Mouse (Mus musculus) forebrain, embryonic 11.5 days (tissue): ENCODE data around the gene Car7. TPM values are rescaled to one million over a fixed set of nuclear protein-coding genes. Genes with fewer than 3 reads are reported as not detected.

Experiments
- ATAC-seq: fragments of 200-750 bp; cut with Nextera tagmentation; replicated peaks from 2 replicates; pipeline ENCODE4 v1.8.0; 2017; ENCODE audit warnings: moderate TSS enrichment; ENCODE audit not compliant: low FRiP score
- DNase-seq: peaks from one replicate; pipeline ENCODE4 v3.0.0-alpha.2; 2017; ENCODE audit warnings: low spot score
- H3K27ac ChIP-seq: fragments of 300-500 bp; sonication (generic); 2 replicates; pipeline ENCODE4 v1.5.1; 2014; ENCODE audit warnings: low read depth, low read length
- H3K27me3 ChIP-seq: fragments of 300-500 bp; sonication (generic); 2 replicates; pipeline ENCODE4 v1.6.1; 2014; ENCODE audit warnings: mild to moderate bottlenecking, low read length, mixed read lengths; ENCODE audit not compliant: control insufficient read depth, insufficient read depth
- H3K36me3 ChIP-seq: fragments of 300-500 bp; sonication (generic); 2 replicates; pipeline ENCODE4 v1.6.1; 2014; ENCODE audit warnings: mild to moderate bottlenecking, low read length, moderate library complexity, mixed read lengths; ENCODE audit not compliant: control insufficient read depth, insufficient read depth
- H3K4me1 ChIP-seq: fragments of 300-500 bp; sonication (generic); replicated peaks from 2 replicates; pipeline ENCODE4 v1.6.1; 2014; ENCODE audit warnings: low read length, mixed read lengths; ENCODE audit not compliant: control insufficient read depth, insufficient read depth
- H3K4me2 ChIP-seq: fragments of 300-500 bp; sonication (generic); 2 replicates; pipeline ENCODE4 v1.6.1; 2014; ENCODE audit warnings: low read depth, mild to moderate bottlenecking, low read length, moderate library complexity, mixed read lengths; ENCODE audit not compliant: severe bottlenecking
- H3K4me3 ChIP-seq: fragments of 300-500 bp; sonication (generic); 2 replicates; pipeline ENCODE4 v1.5.1; 2014; ENCODE audit warnings: low read depth, low read length
- H3K9ac ChIP-seq: fragments of 300-500 bp; sonication (generic); 2 replicates; pipeline ENCODE4 v1.6.1; 2014; ENCODE audit warnings: low read length
- H3K9me3 ChIP-seq: fragments of 300-500 bp; sonication (generic); 2 replicates; pipeline ENCODE4 v1.6.1; 2016; ENCODE audit warnings: low read length, mixed read lengths; ENCODE audit not compliant: control insufficient read depth
- WGBS: fragments of 180-500 bp; shearing (Covaris S2); extraction: QIAGEN DNeasy Blood & Tissue Kit; methylation state at CpG from one replicate; pipeline ENCODE4 v1.1.7; 2014; 5-methylcytosine and 5-hydroxymethylcytosine counted together
- polyA plus RNA-seq: library from polyadenylated mRNA; unstranded; fragments of >200 nt; fragmentation: Nextera tagmentation; extraction: Ambion mirVana; gene quantifications from 2 replicates; pipeline ENCODE4 v1.2.1, GENCODE M21; 2014

Gene Car7
- polyA plus RNA-seq, 1 experiment from 2014 or later: 0.79 TPM

GRCm38 (mm10) chr8:104536028-104536427 is 1.5 kb downstream of the Car7 start:
- DNase-seq (no peak), ATAC-seq (no peak)
- no peaks in the 10 kb centered on the region for H3K9me3 ChIP-seq
- H3K4me1 ChIP-seq: peaks cover 8% of the 10 kb centered on the region; the same call in 1 of the 2 replicates
- H3K27me3 ChIP-seq: peaks cover 23% of the 10 kb centered on the region
- H3K9ac ChIP-seq: no peak overlapping the region
- H3K4me2 ChIP-seq: no peak overlapping the region
- 81% methylated on average over 4 of the region's 4 CpGs for WGBS
- H3K27ac ChIP-seq: no peak overlapping the region
- no peaks in the 10 kb centered on the region for H3K36me3 ChIP-seq
- H3K4me3 ChIP-seq: no peak overlapping the region

DNA sequence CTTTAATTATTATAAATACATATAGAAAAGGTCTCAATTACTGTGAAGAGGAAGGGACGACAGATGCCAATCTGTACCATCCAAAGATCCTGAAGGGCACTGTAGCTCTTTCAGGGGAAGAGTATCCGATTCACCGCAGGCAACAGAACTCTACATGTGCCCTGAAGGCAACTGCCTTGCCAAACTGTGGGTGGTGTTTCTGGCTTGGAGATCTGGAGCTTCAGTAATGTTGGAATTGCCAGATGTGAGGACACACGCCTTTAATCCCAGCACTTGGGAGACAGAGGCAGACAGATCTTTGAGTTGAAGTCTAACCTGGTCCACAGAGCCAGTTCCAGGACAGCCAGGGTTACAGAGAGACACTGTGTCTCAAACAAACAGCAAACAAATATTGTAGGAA is 4.4 kb downstream of the Car7 start:
- no peaks in the 10 kb centered on the region for H3K9me3 ChIP-seq
- peaks cover 47% of the 10 kb centered on the region for H3K27me3 ChIP-seq
- no peak for DNase-seq
- no peaks in the 10 kb centered on the region for H3K36me3 ChIP-seq
- H3K9ac ChIP-seq: no peak overlapping the region
- H3K4me1 ChIP-seq: peaks cover 3% of the 10 kb centered on the region; the same call in 1 of the 2 replicates
- H3K4me3 ChIP-seq: no peak overlapping the region
- WGBS: 89% methylated on average over 4 of the region's 4 CpGs
- no peak overlapping the region for H3K27ac ChIP-seq
- ATAC-seq: no peak
- no peak overlapping the region for H3K4me2 ChIP-seq

DNA sequence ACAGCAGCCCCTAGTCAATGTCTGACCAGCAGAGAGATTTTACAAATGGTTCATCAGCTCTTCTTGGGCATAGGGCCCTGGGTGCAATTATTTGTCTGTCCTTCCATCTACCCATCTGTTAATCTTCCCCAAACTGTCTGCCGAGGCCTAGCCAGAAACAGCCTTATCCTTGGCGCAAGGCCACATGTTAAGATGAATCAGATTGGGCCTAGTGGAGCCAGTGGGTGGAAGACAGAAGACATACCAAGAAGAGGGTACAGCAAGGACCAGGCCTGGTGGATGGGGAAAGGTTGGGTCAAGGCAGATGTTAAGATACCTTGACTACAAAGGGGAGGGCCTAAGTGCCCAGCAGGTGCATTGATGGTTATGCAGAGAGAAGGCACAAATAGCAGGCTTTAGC is 5.1 kb downstream of the Car7 start:
- no peaks in the 10 kb centered on the region for H3K9me3 ChIP-seq
- H3K9ac ChIP-seq: no peak overlapping the region
- H3K4me1 ChIP-seq: peaks cover 3% of the 10 kb centered on the region; the same call in 1 of the 2 replicates
- ATAC-seq (no peak), DNase-seq (no peak)
- WGBS: 93% methylated on average over 2 of the region's 2 CpGs
- no peak overlapping the region for H3K4me2 ChIP-seq
- no peaks in the 10 kb centered on the region for H3K36me3 ChIP-seq
- no peak overlapping the region for H3K4me3 ChIP-seq
- H3K27me3 ChIP-seq: peaks cover 47% of the 10 kb centered on the region
- H3K27ac ChIP-seq: no peak overlapping the region

DNA sequence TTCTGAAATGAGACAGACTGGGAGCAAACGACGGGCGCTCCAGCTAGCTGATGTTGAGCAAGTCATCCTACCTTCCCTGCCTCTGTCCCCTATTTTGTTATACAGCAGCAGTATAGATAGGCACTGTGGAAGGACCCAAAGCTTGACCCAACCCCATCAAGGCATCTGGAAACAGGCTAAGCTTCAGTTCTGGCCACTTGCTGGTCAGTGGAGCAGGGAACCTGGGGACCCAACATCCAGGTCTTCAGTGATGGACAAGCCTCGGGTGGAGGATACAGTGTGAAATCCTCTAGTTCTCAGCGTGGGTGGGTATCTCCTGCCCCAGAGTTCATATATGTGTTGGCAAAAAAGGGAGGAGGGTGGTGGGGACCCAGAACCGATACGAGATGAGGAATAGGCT is 5.7 kb downstream of the Car7 start:
- ATAC-seq: no peak; the same call in 1 of the 2 replicates
- Histone ChIP-seq H3K4me3 (peak overlapping the region; percentile 49), H3K4me1 (peaks cover 3% of the 10 kb centered on the region; the same call in 1 of the 2 replicates), H3K27me3 (peaks cover 47% of the 10 kb centered on the region), H3K9ac (no peak overlapping the region), H3K4me2 (peak overlapping the region; percentile 95), H3K36me3 (no peaks in the 10 kb centered on the region), H3K9me3 (no peaks in the 10 kb centered on the region), H3K27ac (no peak overlapping the region)
- no peak for DNase-seq
- WGBS: 25% methylated on average over 7 of the region's 7 CpGs

DNA sequence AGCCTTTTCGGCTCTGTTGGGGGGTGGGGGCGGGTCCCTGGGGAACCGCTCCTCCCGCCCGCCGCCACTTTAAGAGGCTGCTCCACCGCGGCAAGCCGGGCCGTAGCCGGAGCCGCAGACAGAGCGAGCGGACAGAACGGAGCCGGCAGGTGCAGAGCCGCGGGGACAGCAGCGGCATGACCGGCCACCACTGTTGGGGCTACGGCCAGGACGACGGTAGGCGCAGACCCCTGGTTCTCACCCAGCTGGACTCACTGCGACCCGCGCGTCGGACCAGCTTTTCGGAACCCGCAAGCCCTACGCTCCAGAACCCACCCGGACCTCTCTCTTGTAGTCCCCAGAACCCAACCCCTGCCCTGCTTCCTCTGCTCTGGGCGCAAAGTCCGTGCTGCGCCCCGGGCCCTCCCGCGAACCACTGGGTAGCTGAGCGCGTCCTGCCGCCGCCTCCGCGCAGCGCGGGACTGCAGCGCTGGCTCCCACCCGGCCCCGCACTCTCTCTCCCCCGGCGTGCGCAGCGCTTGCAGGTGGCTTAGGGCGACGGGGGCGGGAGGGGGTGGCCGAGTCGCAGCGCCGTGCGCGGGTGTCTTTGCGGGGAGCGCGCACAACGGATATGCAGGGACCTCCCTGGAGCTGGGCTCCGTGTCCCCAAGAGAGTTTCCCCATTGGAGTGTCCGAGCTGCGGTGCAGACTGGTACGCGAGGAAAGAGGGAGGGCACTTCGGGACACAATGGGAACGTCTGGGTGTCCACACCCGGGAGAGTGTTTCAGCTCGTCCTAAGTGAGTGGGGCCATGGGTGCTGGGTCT is 6.4 kb downstream of the Car7 start:
- peak overlapping the region; percentile 47 for H3K9ac ChIP-seq
- no peaks in the 10 kb centered on the region for H3K36me3 ChIP-seq
- H3K4me1 ChIP-seq: peaks cover 3% of the 10 kb centered on the region; the same call in 1 of the 2 replicates
- no peak overlapping the region for H3K27ac ChIP-seq
- no peaks in the 10 kb centered on the region for H3K9me3 ChIP-seq
- peaks cover 47% of the 10 kb centered on the region for H3K27me3 ChIP-seq
- peak; percentile 65 for ATAC-seq
- peak overlapping the region; percentile 49 for H3K4me3 ChIP-seq
- peak overlapping the region; percentile 95 for H3K4me2 ChIP-seq
- peak; percentile 69 for DNase-seq
- WGBS: under 1% methylated on average over 72 of the region's 76 CpGs

- ATAC-seq (no peak; the same call in 1 of the 2 replicates), DNase-seq (no peak)
- H3K4me3 ChIP-seq: peak overlapping the region; percentile 49
- WGBS: 14% methylated on average over 8 of the region's 8 CpGs
- no peaks in the 10 kb centered on the region for H3K9me3 ChIP-seq
- peaks cover 3% of the 10 kb centered on the region; the same call in 1 of the 2 replicates for H3K4me1 ChIP-seq
- H3K27ac ChIP-seq: no peak overlapping the region
- H3K9ac ChIP-seq: no peak overlapping the region; the same call in 1 of the 2 replicates
- H3K27me3 ChIP-seq: peaks cover 47% of the 10 kb centered on the region
- H3K36me3 ChIP-seq: no peaks in the 10 kb centered on the region
- H3K4me2 ChIP-seq: peak overlapping the region; percentile 95
Observed at GRCm38 (mm10) chr8:104541515-104541880, 7.0 kb downstream of the Car7 start.

GRCm38 (mm10) chr8:104542160-104542559 is 7.7 kb downstream of the Car7 start:
- ATAC-seq (no peak), DNase-seq (no peak)
- no peak overlapping the region for H3K27ac ChIP-seq
- H3K9ac ChIP-seq: no peak overlapping the region
- no peaks in the 10 kb centered on the region for H3K9me3 ChIP-seq
- peaks cover 47% of the 10 kb centered on the region for H3K27me3 ChIP-seq
- H3K4me3 ChIP-seq: no peak overlapping the region
- H3K36me3 ChIP-seq: no peaks in the 10 kb centered on the region
- no peak overlapping the region for H3K4me2 ChIP-seq
- peaks cover 3% of the 10 kb centered on the region; the same call in 1 of the 2 replicates for H3K4me1 ChIP-seq
- 5% methylated on average over 11 of the region's 11 CpGs for WGBS

- H3K27me3 ChIP-seq: peaks cover 47% of the 10 kb centered on the region
- no peak overlapping the region for H3K9ac ChIP-seq
- DNase-seq (no peak), ATAC-seq (no peak)
- H3K27ac ChIP-seq: no peak overlapping the region
- peaks cover 3% of the 10 kb centered on the region; the same call in 1 of the 2 replicates for H3K4me1 ChIP-seq
- no peak overlapping the region for H3K4me3 ChIP-seq
- no peaks in the 10 kb centered on the region for H3K36me3 ChIP-seq
- H3K9me3 ChIP-seq: no peaks in the 10 kb centered on the region
- WGBS: 87% methylated on average over 8 of the region's 8 CpGs
- H3K4me2 ChIP-seq: no peak overlapping the region
Observed at GRCm38 (mm10) chr8:104543440-104544045, 9.1 kb downstream of the Car7 start.
